Mouse (Mus musculus): Measurements from ENCODE around the gene Got2. TPM values are rescaled to one million over a fixed set of nuclear protein-coding genes. Genes with fewer than 3 reads are reported as not detected.

Gene Got2
- polyA plus RNA-seq, 1 experiment = 63.7 TPM

- no peak for TF ChIP-seq GATA1 (IDR thresholded peaks at IDR 0.05; ENCODE audit: low read length)
Measured at GRCm38 (mm10) chr8:95884491-95884890, 3.9 kb downstream of the Got2 start.

DNA sequence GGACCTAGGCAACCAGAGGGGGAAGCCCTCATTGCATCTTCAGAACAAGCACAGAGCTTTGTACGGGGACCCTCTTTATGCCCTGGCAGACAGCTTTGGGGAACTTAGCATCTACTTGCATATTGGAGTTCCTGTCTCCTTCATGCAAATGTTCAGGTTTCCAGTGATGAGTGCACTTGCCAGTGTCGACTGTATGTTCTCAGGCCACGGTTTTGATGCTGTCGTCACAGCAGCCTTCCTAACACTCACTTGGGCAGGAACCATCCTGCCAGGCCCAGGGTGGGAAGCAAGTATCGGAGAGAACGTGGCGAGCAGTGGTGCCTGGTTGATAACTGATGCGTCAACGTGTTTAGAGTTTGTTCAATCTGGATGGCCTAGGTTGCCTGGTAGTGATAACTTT, 6.2 kb downstream of the Got2 start:
- no peak for TF ChIP-seq GATA1 (IDR thresholded peaks at IDR 0.05; ENCODE audit: low read length)

- TF ChIP-seq GATA1 (IDR thresholded peaks at IDR 0.05; ENCODE audit: low read length) = no peak
Measured at GRCm38 (mm10) chr8:95881576-95881975, 6.8 kb downstream of the Got2 start.

GRCm38 (mm10) chr8:95879823-95880222, 8.5 kb downstream of the Got2 start:
- TF ChIP-seq GATA1 (IDR thresholded peaks at IDR 0.05; ENCODE audit: low read length) = no peak

DNA sequence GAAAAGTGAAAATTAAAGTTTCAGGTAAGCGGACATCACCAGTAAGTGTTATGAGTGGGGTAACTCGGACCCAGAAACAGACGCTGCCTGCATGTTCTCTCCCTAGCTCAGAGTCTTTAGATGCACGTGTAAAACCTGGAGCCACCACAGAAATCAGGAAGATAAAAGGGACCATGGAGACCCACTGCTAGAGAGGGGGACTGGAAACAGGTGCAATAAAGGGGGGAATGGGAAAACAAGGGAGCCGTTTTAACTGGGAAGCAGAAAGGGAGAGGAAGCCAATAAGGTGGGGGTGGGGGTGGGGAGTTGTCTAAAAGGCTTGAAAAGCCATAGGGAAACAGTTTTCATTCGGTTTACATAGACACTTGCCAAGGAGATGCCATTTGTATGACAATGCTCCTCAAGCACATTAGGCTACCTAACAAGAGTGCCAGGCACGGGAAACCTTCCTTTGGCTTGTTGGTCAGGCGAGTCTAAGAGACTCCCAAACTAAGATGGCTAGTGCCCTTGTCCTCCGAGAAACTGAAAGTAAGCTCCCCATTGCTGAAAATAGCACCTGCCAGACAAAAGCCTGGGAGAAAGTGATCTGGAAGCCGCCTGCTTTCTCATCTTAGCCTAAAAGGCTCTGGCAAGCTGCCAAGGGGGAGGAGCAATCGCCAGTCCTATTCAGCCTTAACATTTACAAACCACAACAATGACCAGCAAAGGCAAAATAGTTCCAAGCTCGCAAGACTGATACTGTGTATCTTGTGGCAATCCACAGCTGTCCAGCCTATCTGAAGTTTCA, 10.0 kb downstream of the Got2 start:
- TF ChIP-seq GATA1 (IDR thresholded peaks at IDR 0.05; ENCODE audit: low read length) = no peak

GRCm38 (mm10) chr8:95875270-95875669, 13.1 kb downstream of the Got2 start:
- TF ChIP-seq GATA1 (IDR thresholded peaks at IDR 0.05; ENCODE audit: low read length) = no peak

DNA sequence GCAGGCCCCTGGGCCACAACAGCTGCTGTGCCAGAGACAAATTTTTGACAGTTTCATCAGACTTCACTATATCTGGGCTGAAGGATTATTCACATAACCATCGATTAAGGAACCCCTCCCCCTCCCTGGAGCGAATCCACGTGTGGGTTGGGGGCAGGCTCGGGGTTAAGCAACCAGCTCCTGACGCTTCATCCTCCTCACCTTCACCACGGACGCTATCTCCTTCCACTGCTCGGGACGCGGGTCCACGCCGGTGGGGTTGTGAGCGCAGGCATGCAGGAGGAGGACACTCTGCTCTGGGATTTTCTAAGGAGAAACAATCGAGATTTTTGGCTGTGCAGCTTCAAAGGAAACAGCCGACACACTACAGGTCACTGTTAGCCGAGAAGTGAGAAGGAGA, 16.7 kb downstream of the Got2 start:
- TF ChIP-seq GATA1 (IDR thresholded peaks at IDR 0.05; ENCODE audit: low read length) = no peak

DNA sequence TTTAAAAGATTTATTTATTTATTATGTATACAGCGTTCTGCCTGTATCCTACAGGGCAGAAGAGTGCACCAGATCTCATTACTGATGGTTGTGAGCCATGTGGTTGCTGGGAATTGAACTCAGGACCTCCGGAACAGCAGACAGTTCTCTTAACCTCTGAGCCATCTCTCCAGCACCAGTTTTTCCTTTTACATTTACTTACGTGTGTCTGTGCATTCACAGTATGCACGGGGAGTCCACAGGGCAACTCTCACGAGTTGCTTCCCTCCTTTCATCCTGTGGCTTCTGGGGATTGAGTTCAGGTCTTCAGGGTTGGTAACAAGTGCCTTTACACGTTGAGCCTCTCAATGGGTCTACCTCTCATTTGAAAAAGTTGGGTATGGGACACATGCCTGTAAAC, 34.2 kb downstream of the Got2 start:
- TF ChIP-seq GATA1 (IDR thresholded peaks at IDR 0.05; ENCODE audit: low read length) = no peak

DNA sequence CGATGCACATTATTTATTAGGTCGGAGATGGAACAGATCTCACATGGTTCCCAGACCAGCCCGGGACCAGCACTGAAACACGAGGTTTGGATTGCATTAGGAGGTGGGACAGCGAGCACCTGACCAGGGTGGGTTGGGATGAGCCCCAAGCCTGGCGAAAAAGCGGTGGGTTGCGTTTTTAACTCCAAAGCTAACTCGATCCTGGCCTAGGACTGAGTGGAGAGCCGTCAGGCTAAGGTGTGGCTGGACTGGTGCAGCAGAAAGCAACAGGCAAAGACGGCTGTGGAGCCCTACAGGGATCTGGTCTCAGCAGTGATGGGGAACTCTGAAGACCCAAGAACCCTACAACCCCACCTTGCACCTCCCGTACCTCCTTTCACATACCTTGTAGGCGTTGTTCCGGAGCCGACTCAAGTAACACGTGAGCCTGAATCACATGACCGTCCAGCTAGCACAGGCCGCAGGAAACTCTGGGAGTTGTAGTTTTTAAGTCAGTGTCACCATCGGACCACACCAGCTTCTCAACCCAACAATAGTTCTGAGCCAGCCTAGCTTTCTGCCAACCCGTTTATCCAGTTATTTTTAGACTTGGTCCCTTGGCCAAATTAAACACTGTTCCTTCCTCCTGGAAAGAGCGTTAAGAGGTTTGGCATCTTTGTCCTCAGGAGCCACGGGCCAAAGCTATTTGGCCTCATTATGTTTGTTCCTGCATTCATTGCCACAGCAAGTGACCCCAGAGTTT, 35.1 kb downstream of the Got2 start, which contains the start of gene Slc38a7:
Gene Slc38a7 (minus strand): TSS at position 438 of the 742 bp plus-strand sequence.
- no peak for TF ChIP-seq GATA1 (IDR thresholded peaks at IDR 0.05; ENCODE audit: low read length)

DNA sequence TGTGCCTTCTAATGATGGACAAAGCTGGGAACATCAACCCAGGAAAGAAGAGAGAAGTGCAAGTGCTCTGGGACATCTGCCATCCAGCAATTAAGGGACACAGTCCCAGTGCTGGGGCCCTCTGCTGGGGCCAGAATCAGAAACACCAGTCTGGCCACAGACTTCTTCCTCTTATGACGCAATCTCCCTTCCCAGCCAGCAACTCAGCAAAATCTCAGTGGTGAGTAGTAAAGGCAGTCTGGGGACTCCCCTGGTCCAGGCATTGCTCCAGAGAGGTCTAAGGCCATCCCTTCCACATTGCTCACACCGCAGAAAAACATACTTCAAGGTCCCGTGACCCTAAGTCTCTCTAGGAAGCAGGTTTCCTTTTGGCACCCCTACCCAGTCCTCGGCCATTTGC, 36.1 kb downstream of the Got2 start:
- TF ChIP-seq GATA1 (IDR thresholded peaks at IDR 0.05; ENCODE audit: low read length) = no peak

DNA sequence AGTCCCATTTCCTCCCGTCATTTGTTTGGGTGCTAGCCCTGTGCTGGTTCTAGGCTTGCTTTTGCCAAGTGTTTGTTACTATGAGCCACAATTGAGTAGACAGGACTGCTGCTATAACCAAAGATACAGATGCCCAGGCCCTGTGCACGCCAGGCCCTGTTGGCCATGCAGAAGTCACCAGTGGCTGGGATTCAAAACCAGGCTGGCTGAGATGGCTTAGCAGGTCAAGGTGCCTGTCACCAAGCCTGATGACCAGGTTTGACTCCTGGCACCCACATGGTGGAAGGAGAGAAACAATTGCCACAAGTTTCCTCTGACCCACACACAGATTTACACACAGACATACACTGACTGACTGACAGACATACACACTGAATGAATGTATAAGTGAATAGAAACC, 38.0 kb downstream of the Got2 start:
- TF ChIP-seq GATA1 (IDR thresholded peaks at IDR 0.05; ENCODE audit: low read length) = no peak

- no peak for TF ChIP-seq GATA1 (IDR thresholded peaks at IDR 0.05; ENCODE audit: low read length)
Measured at GRCm38 (mm10) chr8:95848734-95849464, 39.4 kb downstream of the Got2 start.

GRCm38 (mm10) chr8:95848061-95848551, 40.2 kb downstream of the Got2 start:
- peak; percentile 81 for TF ChIP-seq GATA1 (IDR thresholded peaks at IDR 0.05; ENCODE audit: low read length)

DNA sequence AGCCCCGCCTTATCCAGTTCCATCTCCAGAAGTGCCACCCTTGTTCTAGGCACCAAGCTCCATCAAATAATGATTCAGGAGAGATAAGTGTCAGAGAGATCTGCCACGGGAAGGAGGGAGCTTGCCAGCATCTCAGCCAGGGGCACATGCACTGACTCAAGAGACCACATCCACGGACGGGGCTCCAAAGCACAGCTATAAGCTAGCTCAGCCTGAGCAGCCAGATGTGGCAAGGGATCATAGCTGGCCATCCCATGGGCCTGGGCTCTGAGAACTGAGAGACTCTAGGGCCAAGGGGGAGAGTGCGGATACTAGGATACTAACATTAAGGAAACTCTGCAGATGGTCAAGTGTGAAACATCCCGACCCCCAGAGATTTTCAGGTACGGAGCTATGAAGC, 43.3 kb downstream of the Got2 start:
- TF ChIP-seq GATA1 (IDR thresholded peaks at IDR 0.05; ENCODE audit: low read length) = no peak

DNA sequence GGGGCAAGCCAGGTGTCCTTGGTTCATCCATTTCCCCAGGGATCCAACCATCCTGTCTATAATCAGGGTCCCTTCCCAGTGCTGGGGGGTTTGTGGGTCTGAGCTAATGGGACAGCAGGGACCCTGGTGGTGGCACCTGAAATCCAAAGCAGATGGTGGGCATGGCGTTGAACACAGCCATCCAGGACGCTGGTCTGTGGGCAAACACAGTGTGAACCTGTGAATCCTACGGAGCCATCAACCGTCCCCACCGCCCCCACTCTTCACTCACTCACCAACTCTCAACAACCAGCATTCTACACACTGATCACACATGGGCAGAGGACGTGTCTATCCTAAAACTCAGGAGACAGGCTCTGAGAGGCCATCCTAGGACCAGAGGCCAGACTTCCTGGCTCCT, 44.4 kb downstream of the Got2 start:
- no peak for TF ChIP-seq GATA1 (IDR thresholded peaks at IDR 0.05; ENCODE audit: low read length)

DNA sequence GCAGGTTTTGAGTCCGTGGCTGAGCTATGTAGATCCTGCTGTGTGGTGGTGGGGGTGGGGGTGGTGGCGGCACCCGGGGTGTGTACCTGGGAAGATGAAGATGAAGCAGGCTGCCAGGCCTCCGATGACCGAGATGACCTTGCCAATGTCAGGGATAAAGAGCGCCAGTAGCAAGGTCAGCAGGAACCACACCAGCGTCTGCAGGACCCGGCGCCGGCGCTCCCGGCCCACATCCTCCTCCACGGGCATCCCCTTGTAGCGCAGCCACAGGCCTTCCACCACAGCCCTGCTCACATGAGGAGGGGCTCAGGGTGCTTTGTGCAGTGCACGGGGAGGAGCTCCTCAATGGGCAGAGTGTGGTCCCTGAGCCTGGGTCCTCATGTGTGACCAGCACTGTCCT, 46.9 kb downstream of the Got2 start:
- TF ChIP-seq GATA1 (IDR thresholded peaks at IDR 0.05; ENCODE audit: low read length) = no peak
